Mouse (Mus musculus): Measurements from ENCODE around the gene Dab1. TPM values are rescaled to one million over a fixed set of nuclear protein-coding genes. Genes with fewer than 3 reads are reported as not detected.

Gene Dab1
- total and polyA plus RNA-seq, 3 experiments, result not detected

- Histone ChIP-seq H3K36me3 (ENCODE audit: control insufficient read depth in 1 of 2, insufficient read depth in 2 of 2, low read length in 2 of 2) (no peaks in the 10 kb centered on the region), H3K27me3 (ENCODE audit: control insufficient read depth in 1 of 2, insufficient read depth in 2 of 2, low read length in 2 of 2) (no peaks in the 10 kb centered on the region), H3K27ac (ENCODE audit: control insufficient read depth, low read depth, low read length) (no peak overlapping the region), H3K9ac (ENCODE audit: control insufficient read depth, low read depth, low read length, poor library complexity, severe bottlenecking) (no peak overlapping the region), H3K4me3 (ENCODE audit: control insufficient read depth in 1 of 2, insufficient read depth in 1 of 2, low read depth in 2 of 2, low read length in 2 of 2) (no peak overlapping the region), H3K9me3 (replicated peaks; ENCODE audit: insufficient read depth, low read length) (no peaks in the 10 kb centered on the region; the same call in 1 of the 2 replicates), H3K4me1 (ENCODE audit: control insufficient read depth in 1 of 2, insufficient read depth in 2 of 2, low read length in 2 of 2) (no peaks in the 10 kb centered on the region), H3K79me2 (ENCODE audit: control insufficient read depth, insufficient read depth, low read length, poor library complexity) (no peaks in the 10 kb centered on the region)
- TF ChIP-seq POLR2AphosphoS5 (IDR thresholded peaks at IDR 0.05; ENCODE audit: borderline replicate concordance, low read depth, low read length) (no peak), GABPA (IDR thresholded peaks at IDR 0.05; ENCODE audit: low read depth, low read length) (no peak), MAFK (IDR thresholded peaks at IDR 0.05; ENCODE audit: borderline replicate concordance, low read depth, low read length) (no peak), TBP (IDR thresholded peaks at IDR 0.05; ENCODE audit: low read depth, low read length) (no peak), CHD2 (IDR thresholded peaks at IDR 0.05; ENCODE audit: low read length) (no peak), TAL1 (IDR thresholded peaks at IDR 0.05; ENCODE audit: low read length) (no peak), EP300 (IDR thresholded peaks at IDR 0.05; ENCODE audit: low read depth in 1 of 2, low read length in 2 of 2) (no peak), MYB (IDR thresholded peaks at IDR 0.05; ENCODE audit: low read depth, low read length) (no peak), ETS1 (IDR thresholded peaks at IDR 0.05; ENCODE audit: low read depth, low read length) (no peak), USF1 (IDR thresholded peaks at IDR 0.05; ENCODE audit: low read depth, low read length) (no peak), GATA1 (IDR thresholded peaks at IDR 0.05; ENCODE audit: low read depth, low read length) (no peak), SIN3A (IDR thresholded peaks at IDR 0.05; ENCODE audit: low read length) (no peak), NRF1 (IDR thresholded peaks at IDR 0.05; ENCODE audit: insufficient read depth, low read depth, low read length, poor library complexity, severe bottlenecking) (no peak), E2F4 (IDR thresholded peaks at IDR 0.05; ENCODE audit: borderline replicate concordance, low read depth, low read length) (no peak), JUND (IDR thresholded peaks at IDR 0.05; ENCODE audit: low read depth, low read length) (no peak), KAT2A (conservative IDR thresholded peaks at IDR 0.05; ENCODE audit: low read depth, low read length) (no peak), CTCF (IDR thresholded peaks at IDR 0.05 in 2 of 3, conservative IDR thresholded peaks at IDR 0.05 in 1 of 3; ENCODE audit: control insufficient read depth in 1 of 3, insufficient read depth in 1 of 3, low read depth in 2 of 3, low read length in 3 of 3, poor library complexity in 1 of 3, severe bottlenecking in 1 of 3) (no peak), BHLHE40 (IDR thresholded peaks at IDR 0.05; ENCODE audit: borderline replicate concordance, low read depth, low read length) (no peak), TCF12 (IDR thresholded peaks at IDR 0.05; ENCODE audit: low read depth, low read length) (no peak)
- no peak for DNase-seq (ENCODE audit: low read depth, low spot score)
Measured at GRCm38 (mm10) chr4:104368561-104369021, 749.4 kb downstream of the Dab1 start.

GRCm38 (mm10) chr4:104369091-104369490 is 749.9 kb downstream of the Dab1 start:
- Histone ChIP-seq H3K9me3 (replicated peaks; ENCODE audit: insufficient read depth, low read length) (no peaks in the 10 kb centered on the region; the same call in 1 of the 2 replicates), H3K27me3 (ENCODE audit: control insufficient read depth in 1 of 2, insufficient read depth in 2 of 2, low read length in 2 of 2) (no peaks in the 10 kb centered on the region), H3K36me3 (ENCODE audit: control insufficient read depth in 1 of 2, insufficient read depth in 2 of 2, low read length in 2 of 2) (no peaks in the 10 kb centered on the region), H3K4me3 (ENCODE audit: control insufficient read depth in 1 of 2, insufficient read depth in 1 of 2, low read depth in 2 of 2, low read length in 2 of 2) (no peak overlapping the region), H3K9ac (ENCODE audit: control insufficient read depth, low read depth, low read length, poor library complexity, severe bottlenecking) (no peak overlapping the region), H3K27ac (ENCODE audit: control insufficient read depth, low read depth, low read length) (no peak overlapping the region), H3K4me1 (ENCODE audit: control insufficient read depth in 1 of 2, insufficient read depth in 2 of 2, low read length in 2 of 2) (no peaks in the 10 kb centered on the region), H3K79me2 (ENCODE audit: control insufficient read depth, insufficient read depth, low read length, poor library complexity) (no peaks in the 10 kb centered on the region)
- TF ChIP-seq NRF1 (IDR thresholded peaks at IDR 0.05; ENCODE audit: insufficient read depth, low read depth, low read length, poor library complexity, severe bottlenecking) (no peak), KAT2A (conservative IDR thresholded peaks at IDR 0.05; ENCODE audit: low read depth, low read length) (no peak), USF1 (IDR thresholded peaks at IDR 0.05; ENCODE audit: low read depth, low read length) (no peak)
- no peak for DNase-seq (ENCODE audit: low read depth, low spot score)

All from MEL (cell line).